Mouse (Mus musculus) liver, embryonic 14.5 days (tissue): ENCODE data around the gene Il6st.

Source experiments
- CTCF ChIP-seq: IDR thresholded peaks from 2 replicates; pipeline ENCODE4 v1.5.1; 2016; ENCODE audit warnings: antibody characterized with exemption, low read depth, control low read depth
- EP300 ChIP-seq: IDR thresholded peaks from 2 replicates; pipeline ENCODE4 v1.6.1; 2016; ENCODE audit warnings: antibody characterized with exemption, low read depth

DNA sequence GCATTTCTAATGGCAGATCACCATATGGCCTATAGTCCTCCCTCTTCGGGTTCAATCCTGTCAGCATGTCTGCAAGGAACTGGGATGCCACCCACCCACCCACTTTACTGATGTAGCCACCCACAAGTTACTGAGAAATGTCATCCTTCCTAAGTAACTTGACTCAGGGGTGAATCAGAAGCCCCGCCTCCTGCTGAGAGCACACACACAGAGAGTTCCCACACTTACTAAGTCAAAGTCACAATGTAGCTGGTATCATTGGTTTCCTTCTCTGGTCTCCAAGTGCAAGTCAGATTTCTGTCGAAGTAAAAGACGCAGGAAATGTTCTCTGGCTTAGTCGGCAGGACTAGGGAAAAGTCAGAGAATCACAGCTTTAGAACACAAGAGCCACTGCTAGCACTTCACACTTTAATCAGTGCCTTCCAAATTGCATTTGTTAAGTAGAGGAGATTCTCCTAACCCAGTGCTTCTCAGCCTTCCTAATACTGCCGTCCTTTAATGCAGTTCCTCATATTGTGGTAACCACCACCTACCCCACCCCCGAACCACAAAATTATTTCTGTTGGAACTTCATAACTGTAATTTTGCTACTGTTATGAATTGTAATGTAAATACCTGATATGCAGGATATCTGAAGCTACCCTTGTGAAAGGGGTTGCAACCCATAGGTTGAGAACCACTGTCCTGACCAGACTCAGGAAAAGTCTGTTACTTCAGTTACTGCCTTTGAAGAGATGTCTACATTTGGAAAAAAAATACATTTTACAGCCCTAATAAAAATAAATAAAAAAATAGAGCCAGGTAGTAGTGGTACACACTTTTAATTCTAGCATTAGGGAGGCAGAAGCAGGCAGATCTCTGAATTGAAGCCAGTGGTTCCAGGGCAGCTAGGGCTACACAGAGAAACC is 88.0 kb downstream of the Il6st start:
- TF ChIP-seq EP300 (no peak), CTCF (no peak)
